Mouse (Mus musculus): ENCODE results near the gene Tnfsfm13.

Gene Tnfsfm13

GRCm38 (mm10) chr11:69695361-69696181 lies at the start of gene Tnfsfm13, which contains the start of gene Tnfsf12:
Tnfsfm13 (minus strand) TSS chr11:69696098.
Tnfsf12 (minus strand) TSS chr11:69695849.
- no peak for DNase-seq (ENCODE audit: low read depth, low spot score)

- peak; percentile 42 for DNase-seq (ENCODE audit: low read depth, low spot score)
Measured at GRCm38 (mm10) chr11:69731408-69731807, 35.5 kb upstream of the Tnfsfm13 start.

- DNase-seq (ENCODE audit: low read depth, low spot score) = peak; percentile 85
Measured at GRCm38 (mm10) chr11:69729063-69729462, 33.2 kb upstream of the Tnfsfm13 start.

GRCm38 (mm10) chr11:69725951-69726350 lies 30.1 kb upstream of the Tnfsfm13 start:
- DNase-seq (ENCODE audit: low read depth, low spot score) = no peak

- DNase-seq (ENCODE audit: low read depth, low spot score) = no peak
Measured at GRCm38 (mm10) chr11:69723074-69723473, 27.2 kb upstream of the Tnfsfm13 start.

DNA sequence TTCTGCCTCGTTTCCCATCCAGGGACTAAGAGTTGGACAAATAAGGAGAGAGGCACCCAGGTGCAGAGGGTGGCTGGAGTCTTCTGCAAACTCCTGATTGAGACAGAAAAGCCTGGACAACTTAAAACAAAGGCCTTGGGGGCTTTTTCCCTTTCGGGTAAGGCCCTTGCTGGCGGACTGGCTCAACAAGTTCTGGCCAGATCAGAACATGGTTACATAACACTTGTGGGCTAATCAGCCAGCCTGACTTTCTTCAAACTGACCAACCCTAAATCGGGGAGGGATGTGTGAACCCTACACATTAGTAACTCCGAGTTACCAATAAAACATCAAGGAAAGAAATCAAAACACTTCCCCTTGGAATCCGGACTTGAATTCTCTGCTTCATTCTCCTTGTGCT lies 25.0 kb upstream of the Tnfsfm13 start:
- no peak for DNase-seq (ENCODE audit: low read depth, low spot score)

DNA sequence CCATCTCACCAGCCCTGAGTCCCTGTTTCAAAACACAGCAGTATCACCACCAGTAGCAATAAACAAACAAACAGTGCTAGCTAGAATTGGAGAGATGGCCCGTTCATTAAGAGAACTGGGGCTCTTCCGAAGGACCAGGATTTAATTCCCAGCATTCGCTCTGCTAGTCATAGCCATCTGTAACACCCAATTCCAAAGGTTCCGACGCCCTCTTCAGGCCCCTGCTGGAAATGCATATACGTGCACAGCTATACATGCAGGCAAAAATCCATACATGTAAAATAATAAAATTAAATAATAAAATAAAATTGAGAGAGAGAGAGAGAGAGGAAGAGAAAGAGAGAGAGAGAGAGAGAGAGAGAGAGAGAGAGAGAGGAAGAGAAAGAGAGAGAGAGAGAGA lies 23.5 kb upstream of the Tnfsfm13 start:
- DNase-seq (ENCODE audit: low read depth, low spot score) = no peak

- no peak for DNase-seq (ENCODE audit: low read depth, low spot score)
Measured at GRCm38 (mm10) chr11:69718661-69719060, 22.8 kb upstream of the Tnfsfm13 start.

DNA sequence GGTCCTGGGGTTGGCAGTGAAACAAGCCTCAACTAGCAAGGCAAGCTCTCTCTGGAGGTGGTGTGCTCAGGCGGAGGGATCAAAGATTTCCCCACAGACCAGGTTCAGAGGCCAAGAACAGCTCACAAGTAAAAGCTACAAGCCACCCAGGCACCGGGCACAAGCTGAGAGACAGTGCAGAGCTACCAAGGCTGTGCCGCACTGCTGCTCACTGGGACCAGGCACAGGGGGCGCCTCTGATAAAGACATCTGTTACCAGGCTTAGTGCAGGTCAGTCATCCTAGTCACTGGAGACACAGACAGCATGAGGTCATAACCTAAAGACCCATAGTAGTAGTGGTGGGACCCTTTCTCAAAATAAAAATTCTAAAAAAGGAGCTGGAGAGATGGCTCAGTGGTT lies 21.1 kb upstream of the Tnfsfm13 start:
- no peak for DNase-seq (ENCODE audit: low read depth, low spot score)

GRCm38 (mm10) chr11:69715929-69716328 lies 20.0 kb upstream of the Tnfsfm13 start:
- no peak for DNase-seq (ENCODE audit: low read depth, low spot score)

DNA sequence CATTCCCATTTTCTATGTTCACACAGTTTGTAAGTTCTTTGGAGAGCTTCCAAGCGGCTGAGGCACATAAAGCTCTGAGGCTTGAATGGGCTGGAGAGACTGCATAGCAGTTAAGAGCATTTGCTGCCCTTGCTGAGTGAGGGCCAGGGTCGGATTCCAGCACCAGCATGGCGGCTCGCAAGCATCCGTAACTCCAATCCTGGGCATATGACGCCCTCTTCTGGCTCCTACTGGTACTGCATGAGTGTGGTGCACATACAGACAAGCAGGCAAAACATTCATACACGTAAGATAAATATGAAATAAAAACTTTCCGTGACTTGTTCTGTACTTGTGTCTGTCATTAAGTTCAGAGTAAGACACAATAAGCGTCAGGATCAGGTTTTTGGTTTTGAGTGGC lies 19.6 kb upstream of the Tnfsfm13 start:
- DNase-seq (ENCODE audit: low read depth, low spot score) = peak; percentile 49

- no peak for DNase-seq (ENCODE audit: low read depth, low spot score)
Measured at GRCm38 (mm10) chr11:69714636-69715329, 18.9 kb upstream of the Tnfsfm13 start.

DNA sequence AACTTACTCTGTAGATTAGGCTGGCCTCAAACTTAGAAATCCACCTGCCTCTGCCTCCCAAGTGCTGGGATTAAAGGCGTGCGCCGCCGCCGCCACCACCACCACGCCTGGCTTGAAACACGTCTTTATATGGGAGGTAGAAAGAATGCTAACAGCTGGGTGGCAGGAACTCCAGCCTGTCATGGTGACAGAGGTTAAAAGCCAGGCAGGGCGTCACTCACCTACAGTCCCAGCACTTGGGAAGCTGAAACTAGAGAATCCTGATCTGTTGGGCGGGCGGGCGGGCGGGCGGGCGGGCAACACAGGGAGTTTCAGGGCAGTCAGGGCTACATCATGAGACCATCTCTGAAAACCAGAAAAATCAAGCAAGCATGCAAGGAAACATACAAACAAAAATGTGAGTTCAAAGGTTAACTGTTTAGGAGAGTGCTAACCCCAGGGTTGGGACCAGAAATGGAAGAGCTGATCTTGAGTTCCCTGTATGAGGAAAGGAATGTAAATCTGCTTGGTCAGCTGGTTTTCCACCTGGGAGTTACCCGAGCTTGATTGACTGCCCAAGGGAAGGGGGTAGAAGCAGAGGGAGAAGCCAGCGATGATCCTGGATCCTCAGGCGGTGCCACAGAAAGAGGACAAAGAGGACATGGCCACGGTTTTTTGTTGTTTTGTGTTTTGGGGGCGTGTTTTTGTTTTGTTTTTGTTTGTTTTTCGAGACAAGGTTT lies 17.2 kb upstream of the Tnfsfm13 start:
- no peak for DNase-seq (ENCODE audit: low read depth, low spot score)

DNA sequence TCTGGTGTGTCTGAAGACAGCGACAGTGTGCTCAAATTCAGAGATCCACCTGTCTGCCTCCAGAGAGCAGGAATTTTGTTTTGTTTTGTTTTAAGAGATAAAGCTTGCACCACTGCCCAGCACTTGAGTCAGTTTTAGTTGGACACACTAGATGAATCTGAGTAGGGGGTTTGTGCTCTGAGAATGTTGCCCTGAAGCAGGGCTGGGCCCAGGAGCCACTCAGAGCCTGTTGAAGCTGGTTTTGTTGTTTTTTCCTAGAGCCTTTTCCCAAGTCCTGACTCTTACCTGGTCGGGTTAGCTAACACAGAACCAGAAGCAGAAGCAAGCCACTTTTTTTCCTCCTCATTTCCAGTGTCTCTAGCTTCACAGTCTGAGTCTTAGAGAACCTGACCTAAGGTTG lies 15.2 kb upstream of the Tnfsfm13 start:
- no peak for DNase-seq (ENCODE audit: low read depth, low spot score)

GRCm38 (mm10) chr11:69710470-69710869 lies 14.6 kb upstream of the Tnfsfm13 start:
- DNase-seq (ENCODE audit: low read depth, low spot score) = no peak

DNA sequence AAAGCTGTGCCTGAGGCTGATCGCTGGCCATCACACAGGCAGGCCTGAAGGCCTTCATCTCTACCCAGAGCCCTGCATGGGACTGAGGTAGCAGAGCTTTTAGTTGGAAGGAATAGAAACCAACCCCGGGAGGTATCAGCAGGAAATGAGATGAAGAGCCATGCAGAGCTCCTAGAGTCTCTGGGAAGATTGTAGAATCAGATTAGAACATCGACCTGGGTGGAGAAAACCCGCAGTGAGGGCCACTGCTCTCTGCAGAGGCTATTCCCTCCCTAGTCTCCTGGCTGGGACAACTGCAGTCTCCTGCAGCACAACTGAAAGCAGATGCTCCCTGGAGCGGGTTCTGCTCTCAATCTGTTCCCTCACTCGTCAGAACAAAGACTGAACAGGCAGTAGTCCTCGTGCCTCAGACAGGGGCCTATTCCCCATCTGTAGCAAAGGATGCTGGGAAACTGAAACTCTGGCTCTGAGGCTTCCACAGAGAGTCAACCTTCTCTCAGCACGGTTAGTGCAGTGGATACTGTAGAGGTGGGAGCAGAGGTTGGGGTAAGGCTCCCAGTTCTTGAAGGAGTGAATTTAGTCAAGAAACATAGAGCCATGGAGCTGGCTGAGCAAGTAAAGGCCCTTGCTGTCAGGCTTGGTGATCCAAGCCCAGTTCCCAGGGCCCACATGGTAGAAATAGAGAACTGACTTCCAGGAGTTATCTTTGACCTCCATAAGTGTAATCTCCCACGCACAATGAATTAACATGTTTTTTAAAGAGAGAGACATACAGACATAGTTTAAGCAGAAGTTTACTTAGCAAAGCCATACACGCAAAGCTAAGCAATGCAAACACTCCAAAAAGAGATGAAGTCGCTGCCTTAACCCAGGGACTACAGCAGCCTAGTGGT lies 13.9 kb upstream of the Tnfsfm13 start:
- DNase-seq (ENCODE audit: low read depth, low spot score) = no peak

DNA sequence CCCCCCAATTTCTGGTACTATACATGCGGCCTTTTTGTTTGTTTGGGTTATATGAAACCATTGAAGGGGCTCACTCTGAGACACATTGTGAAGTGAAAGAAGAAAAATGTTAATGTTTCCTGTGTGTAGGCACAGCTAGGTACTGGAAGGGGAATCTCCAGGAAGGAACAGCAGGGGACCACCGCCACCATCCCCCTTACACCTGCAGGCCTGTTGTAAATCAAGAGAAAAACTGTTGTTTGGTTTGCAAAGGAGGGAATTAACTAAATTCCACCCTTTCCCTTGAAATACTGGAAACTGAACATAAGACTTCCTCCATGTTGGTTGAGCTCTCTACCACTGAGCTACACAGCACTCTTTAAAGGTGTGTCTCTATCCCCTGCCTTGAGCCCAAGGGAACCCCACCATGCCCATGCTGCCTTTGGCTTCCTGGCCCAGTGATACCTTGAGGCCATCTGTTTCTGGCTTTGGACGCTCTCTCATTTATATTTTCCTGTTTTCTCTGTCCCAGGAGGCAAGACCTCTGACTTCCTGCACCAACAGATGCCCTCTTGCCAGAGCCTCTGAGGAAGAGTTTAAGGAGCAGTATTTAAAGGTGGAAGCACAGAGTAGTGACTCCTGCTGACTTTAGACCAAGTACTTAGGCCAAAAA lies 12.8 kb upstream of the Tnfsfm13 start:
- DNase-seq (ENCODE audit: low read depth, low spot score) = no peak

DNA sequence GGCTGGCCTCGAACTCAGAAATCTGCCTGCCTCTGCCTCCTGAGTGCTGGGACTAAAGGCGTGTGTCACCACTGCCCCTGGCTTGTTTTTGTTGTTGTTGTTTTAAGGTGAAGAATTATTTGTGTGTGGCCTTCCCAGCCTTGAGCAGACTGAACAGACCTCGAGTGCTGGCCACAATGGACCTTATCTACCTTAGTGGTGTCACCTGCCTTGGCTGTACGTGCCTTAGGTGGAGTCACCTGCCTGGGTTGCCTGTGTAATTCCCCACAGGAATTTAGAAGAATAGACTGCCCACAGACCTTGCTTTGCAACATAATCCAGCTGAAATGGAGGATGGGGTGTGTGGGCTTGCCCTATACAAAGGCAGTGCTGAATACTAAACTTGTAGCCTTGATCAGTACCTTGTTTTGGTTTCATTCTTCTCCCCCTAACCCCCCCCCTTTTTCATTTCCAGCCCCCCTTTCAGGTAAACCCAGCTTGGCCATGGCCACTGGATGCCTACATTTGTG lies 12.0 kb upstream of the Tnfsfm13 start:
- DNase-seq (ENCODE audit: low read depth, low spot score) = no peak

- DNase-seq (ENCODE audit: low read depth, low spot score) = no peak
Measured at GRCm38 (mm10) chr11:69707480-69707847, 11.6 kb upstream of the Tnfsfm13 start.

DNA sequence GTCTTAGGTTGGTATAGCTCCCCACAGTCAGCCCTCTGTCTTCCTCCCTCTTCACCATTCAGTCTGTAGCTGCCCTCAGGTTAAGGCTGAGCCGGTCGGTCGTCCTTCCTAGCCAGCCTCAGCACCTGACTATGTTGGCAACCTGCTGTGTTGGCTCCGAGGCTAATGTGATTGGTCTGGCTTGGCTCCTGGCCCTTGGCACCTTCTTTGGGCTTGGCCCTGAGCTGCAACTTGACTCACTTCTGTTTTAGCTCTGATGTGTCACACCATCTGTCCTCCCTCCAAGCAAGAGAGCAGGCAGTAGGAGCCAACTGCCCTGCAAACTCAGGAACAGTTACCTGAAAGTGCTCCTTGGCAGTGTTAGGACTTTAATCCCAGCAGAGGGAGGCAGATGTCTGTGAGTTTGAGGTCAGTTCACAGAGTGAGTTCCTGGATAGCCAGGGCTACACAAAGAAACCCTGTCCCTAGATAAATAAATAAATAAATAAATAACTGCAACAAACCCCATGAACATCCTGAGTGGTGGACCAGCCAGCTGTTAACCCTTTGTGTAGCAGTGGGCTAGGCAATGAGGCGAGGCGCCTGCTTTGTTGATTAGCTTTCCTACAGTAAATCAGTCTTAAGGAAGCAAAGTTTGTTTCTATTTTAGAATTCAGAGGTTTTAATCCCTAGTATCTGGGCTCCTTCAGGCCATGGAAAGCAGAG lies 11.0 kb upstream of the Tnfsfm13 start:
- no peak for DNase-seq (ENCODE audit: low read depth, low spot score)

All from CD4-positive, CD25-positive, alpha-beta regulatory T cell, adult 2 months (primary cell).